Mouse (Mus musculus) CD4-positive, CD25-positive, alpha-beta regulatory T cell, adult 2 months (primary cell): ENCODE data around the gene Tmem102.

ENCODE experiments used
- DNase-seq: peaks from one replicate; pipeline ENCODE4 v3.0.0-alpha.2; 2012; ENCODE audit warnings: low read depth, low spot score

Tmem102 gene

GRCm38 (mm10) chr11:69758478-69758970, 46.9 kb downstream of the Tmem102 start, which contains the start of gene Polr2a:
Gene Polr2a, minus strand, starts transcription at chr11:69758637.
- peak; percentile 99 for DNase-seq

DNA sequence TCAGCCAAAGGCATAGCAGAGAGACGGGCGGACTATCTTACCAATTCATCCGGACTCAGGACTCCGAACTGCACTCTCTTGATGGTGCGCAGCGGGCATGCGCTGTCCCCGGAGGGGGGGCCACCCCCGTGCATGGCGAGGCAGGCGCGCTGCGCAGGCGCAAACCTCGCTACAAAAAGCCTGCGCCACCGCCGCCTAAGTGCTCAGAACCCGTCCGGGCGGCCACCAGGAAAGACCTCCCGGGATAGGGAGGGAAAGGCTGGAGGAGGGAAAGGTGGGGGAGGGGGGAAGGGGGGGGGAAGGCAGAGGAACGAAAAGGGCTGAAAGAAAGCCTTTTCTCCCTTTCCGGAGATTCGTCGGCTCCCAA, 47.4 kb downstream of the Tmem102 start:
- DNase-seq, result peak; percentile 98

DNA sequence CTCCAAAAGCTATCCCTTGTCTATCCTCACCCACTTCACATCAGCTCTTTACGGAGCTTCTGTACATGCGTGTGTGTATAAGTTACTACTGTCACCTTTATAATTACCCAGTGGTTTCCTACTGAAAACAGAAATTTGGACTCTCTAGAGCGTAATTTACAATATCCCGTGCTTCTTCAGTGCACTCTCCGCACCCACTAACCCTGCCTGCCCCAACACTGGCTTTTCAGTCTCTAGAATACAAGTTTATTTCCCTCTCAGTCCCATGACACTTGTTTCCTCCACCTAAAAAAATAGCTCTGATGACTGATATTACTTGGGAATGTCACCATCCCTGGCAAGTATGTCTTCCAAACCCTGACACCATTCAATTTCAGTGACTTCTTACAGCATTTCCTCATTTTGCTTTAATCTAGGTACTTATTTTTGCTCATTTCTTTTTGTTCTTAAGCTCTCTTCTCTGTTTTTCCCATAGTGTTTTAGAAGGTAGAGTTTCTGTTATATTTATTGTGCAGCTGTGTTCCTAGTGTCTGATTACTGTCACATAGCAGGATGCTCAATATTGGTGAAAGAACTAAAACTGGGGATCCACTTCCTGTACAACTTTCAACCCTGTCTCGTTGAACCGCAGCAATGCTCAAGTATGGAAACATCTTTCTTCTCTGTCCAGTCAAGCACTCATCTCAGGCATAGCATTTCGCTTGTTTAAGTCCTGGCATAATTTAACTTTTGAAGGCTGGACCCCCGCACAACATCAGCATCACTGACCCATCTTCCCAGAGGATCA, 47.9 kb downstream of the Tmem102 start:
- peak; percentile 23 for DNase-seq

DNA sequence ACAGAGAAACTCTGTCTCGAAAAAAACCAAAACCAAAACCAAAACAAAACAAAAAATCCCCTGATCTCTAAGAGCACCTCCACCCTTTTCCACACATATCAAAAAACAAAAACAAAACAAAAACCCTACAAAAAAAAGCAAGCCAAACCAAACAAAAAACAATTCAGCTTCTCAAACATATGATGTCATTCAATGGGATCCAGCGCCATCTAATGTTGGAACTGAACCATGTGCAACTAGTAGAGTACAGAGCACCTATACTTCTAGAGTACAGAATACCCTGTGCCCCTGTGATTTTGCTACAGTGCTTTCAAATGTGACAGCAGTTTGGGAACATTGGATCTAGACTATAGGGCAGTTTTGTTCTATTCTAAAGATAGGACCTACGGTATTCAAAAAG, 50.7 kb downstream of the Tmem102 start:
- peak; percentile 84 for DNase-seq

GRCm38 (mm10) chr11:69754233-69754632, 51.2 kb downstream of the Tmem102 start:
- no peak for DNase-seq
